Mouse (Mus musculus) lung, postnatal 0 days (tissue): ENCODE measurements around the gene Hipk3.

ENCODE experiments used
- CTCF ChIP-seq: IDR thresholded peaks from 2 replicates; pipeline ENCODE4 v1.5.1; 2016; ENCODE audit warnings: antibody characterized with exemption, mild to moderate bottlenecking
- EP300 ChIP-seq: IDR thresholded peaks from 2 replicates; pipeline ENCODE4 v1.6.1; 2016; ENCODE audit warnings: antibody characterized with exemption, mild to moderate bottlenecking, control low read depth

- TF ChIP-seq CTCF: no peak
- TF ChIP-seq EP300: 0 out of 2 replicates have a peak, but pooled peaks have one; percentile 13
These were observed 40.5 kb upstream of the Hipk3 start for GRCm38 (mm10) chr2:104534751-104535150.
